In genomic region chr17:5323746-5324145, GRCm38 (mm10) we compare ENCODE assay signal across 11 mouse cellular contexts.
DNase-seq lines count a peak whose midpoint lies in the region; ATAC-seq and TF ChIP-seq lines count a peak whose summit lies in the region.
"Had no signal": no experiment of that assay in that cellular context is flagged by ENCODE, and none has a peak within 500 bp of the region (broad histone marks: within the 10 kb centered on the region; RNA-seq: fewer than 3 reads in every experiment).

No protein-coding gene starts in this region.

- H3K79me2 ChIP-seq in heart, adult 2 months (replicated peaks; ENCODE audit: control insufficient read depth, insufficient read depth, low read length) = no peaks in the 10 kb centered on the region

- H3K4me3 ChIP-seq in heart, adult 2 months = no peak overlapping the region
- no peak overlapping the region for H3K4me3 ChIP-seq in lung, embryonic 16.5 days (ENCODE audit: low read length)
- H3K4me3 ChIP-seq in lung, adult 2 months (replicated peaks; ENCODE audit: extremely low read depth, low read depth, low read length) = no peak overlapping the region
- no peak overlapping the region for H3K4me3 ChIP-seq in forebrain, embryonic 15.5 days
- H3K4me3 ChIP-seq in neural tube, embryonic 12.5 days = no peak overlapping the region
- H3K4me3 ChIP-seq: liver, embryonic 15.5 days had no signal

- H3K27me3 ChIP-seq in heart, adult 2 months (ENCODE audit: control insufficient read depth, insufficient read depth, low read length) = no peaks in the 10 kb centered on the region
- H3K27me3 ChIP-seq in lung, embryonic 16.5 days (ENCODE audit: control insufficient read depth, insufficient read depth, low read depth, low read length) = no peaks in the 10 kb centered on the region
- H3K27me3 ChIP-seq in forebrain, embryonic 15.5 days = no peaks in the 10 kb centered on the region
- H3K27me3 ChIP-seq in neural tube, embryonic 12.5 days (replicated peaks) = peaks cover 18% of the 10 kb centered on the region; the same call in 1 of the 2 replicates
- H3K27me3 ChIP-seq: liver, embryonic 15.5 days had no signal

- no peaks in the 10 kb centered on the region for H3K9me3 ChIP-seq in lung, embryonic 16.5 days (ENCODE audit: control insufficient read depth, low read length)
- H3K9me3 ChIP-seq in forebrain, embryonic 15.5 days = no peaks in the 10 kb centered on the region
- no peaks in the 10 kb centered on the region for H3K9me3 ChIP-seq in neural tube, embryonic 12.5 days
- H3K9me3 ChIP-seq: liver, embryonic 15.5 days had no signal

- peaks cover 6% of the 10 kb centered on the region for H3K4me1 ChIP-seq in heart, adult 2 months (ENCODE audit: control insufficient read depth, insufficient read depth, low read length)
- H3K4me1 ChIP-seq in lung, embryonic 16.5 days (replicated peaks; ENCODE audit: control insufficient read depth, insufficient read depth, low read length) = peaks cover 22% of the 10 kb centered on the region
- H3K4me1 ChIP-seq in lung, adult 2 months (ENCODE audit: control insufficient read depth, insufficient read depth, low read length) = peaks cover 5% of the 10 kb centered on the region
- H3K4me1 ChIP-seq in forebrain, embryonic 15.5 days = peaks cover 47% of the 10 kb centered on the region
- peaks cover 46% of the 10 kb centered on the region for H3K4me1 ChIP-seq in neural tube, embryonic 12.5 days

- TF ChIP-seq CTCF in heart, adult 2 months (IDR thresholded peaks at IDR 0.05) = no peak
- no peak for TF ChIP-seq CTCF in lung, adult 2 months (IDR thresholded peaks at IDR 0.05; ENCODE audit: insufficient read depth, low read length)

- intact Hi-C loops in heart, adult 2 months (cut with DNase I) = no loop called here

- H3K9ac ChIP-seq in heart, adult 2 months (ENCODE audit: low read depth, low read length) = no peak overlapping the region
- H3K9ac ChIP-seq in lung, embryonic 16.5 days (ENCODE audit: low read length) = no peak overlapping the region; the same call in 1 of the 2 replicates
- no peak overlapping the region for H3K9ac ChIP-seq in forebrain, embryonic 15.5 days (replicated peaks)
- no peak overlapping the region for H3K9ac ChIP-seq in neural tube, embryonic 12.5 days
- H3K9ac ChIP-seq: liver, embryonic 15.5 days had no signal

- no peaks in the 10 kb centered on the region for H3K36me3 ChIP-seq in heart, adult 2 months (ENCODE audit: control insufficient read depth, insufficient read depth, low read length)
- H3K36me3 ChIP-seq in lung, embryonic 16.5 days (ENCODE audit: control insufficient read depth, insufficient read depth, low read length) = peaks cover 34% of the 10 kb centered on the region
- peaks cover 22% of the 10 kb centered on the region; the same call in 1 of the 2 replicates for H3K36me3 ChIP-seq in forebrain, embryonic 15.5 days
- H3K36me3 ChIP-seq in neural tube, embryonic 12.5 days = peaks cover 48% of the 10 kb centered on the region

- no peak for DNase-seq in heart, adult 2 months
- no peak for DNase-seq in heart, adult 8-10 months (ENCODE audit: low spot score)
- DNase-seq in lung, adult 2 months = no peak
- DNase-seq in retina, embryonic 14.5 days (ENCODE audit: low spot score) = no peak
- DNase-seq: cerebellum, adult 11 months; thymus, adult 18-20 months had no signal

- ATAC-seq in lung, embryonic 16.5 days (ENCODE audit: low read depth) = no peak
- ATAC-seq in forebrain, embryonic 15.5 days (replicated peaks) = no peak
- ATAC-seq in neural tube, embryonic 12.5 days (ENCODE audit: low FRiP score, low read depth) = no peak
- no peak for ATAC-seq in megakaryocyte progenitor cell, adult 5-6 weeks (replicated peaks; ENCODE audit: poor library complexity)

- 3% methylated on average over 1 of the region's 1 CpGs for WGBS in heart, adult 2 months
- WGBS in lung, embryonic 16.5 days = 13% methylated on average over 1 of the region's 1 CpGs
- WGBS in lung, adult 2 months = 8% methylated on average over 1 of the region's 1 CpGs
- WGBS in forebrain, embryonic 15.5 days = 8% methylated on average over 1 of the region's 1 CpGs
- 15% methylated on average over 1 of the region's 1 CpGs for WGBS in neural tube, embryonic 12.5 days

- H3K27ac ChIP-seq in heart, adult 2 months = peak overlapping the region; percentile 37; the same call in 1 of the 2 replicates
- peak overlapping the region; percentile 37; the same call in 1 of the 2 replicates for H3K27ac ChIP-seq in lung, embryonic 16.5 days (ENCODE audit: low read length)
- H3K27ac ChIP-seq in forebrain, embryonic 15.5 days (replicated peaks) = peak overlapping the region; percentile 62
- peak overlapping the region; percentile 12; the same call in 1 of the 2 replicates for H3K27ac ChIP-seq in neural tube, embryonic 12.5 days
- H3K27ac ChIP-seq: liver, embryonic 15.5 days had no signal

- H3K4me2 ChIP-seq in lung, embryonic 16.5 days (ENCODE audit: low read depth, low read length) = no peak overlapping the region
- no peak overlapping the region for H3K4me2 ChIP-seq in forebrain, embryonic 15.5 days (replicated peaks)
- 0 out of 2 replicates have a peak overlapping the region, but pooled peaks have one; percentile 10 for H3K4me2 ChIP-seq in neural tube, embryonic 12.5 days (replicated peaks)
- H3K4me2 ChIP-seq: liver, embryonic 15.5 days had no signal

- TF ChIP-seq EP300 in heart, adult 2 months (IDR thresholded peaks at IDR 0.05; ENCODE audit: insufficient read depth, low read depth, low read length) = no peak

- TF ChIP-seq POLR2A in heart, adult 2 months (IDR thresholded peaks at IDR 0.05; ENCODE audit: insufficient read depth, low read depth, low read length) = no peak
- TF ChIP-seq POLR2A in lung, adult 2 months (IDR thresholded peaks at IDR 0.05; ENCODE audit: borderline replicate concordance, extremely low read depth, low read depth, low read length) = no peak

Comparison
In these comparisons a context has a peak if more than half of its experiments do, and no peak if none do; other contexts are left out.
1. H3K27ac ChIP-seq: peak in every context shown above with its lines; median percentile 62 in forebrain, embryonic 15.5 days; 37 in heart, adult 2 months; 37 in lung, embryonic 16.5 days; 12 in neural tube, embryonic 12.5 days.